9 mouse cellular contexts compared by ENCODE assay signal in genomic region chr2:174437697-174437982, GRCm38 (mm10). TPM values are rescaled to one million over a fixed set of nuclear protein-coding genes. Genes with fewer than 3 reads are reported as not detected.
DNase-seq lines count a peak whose midpoint lies in the region; ATAC-seq lines count a peak whose summit lies in the region.
"Had no signal": no experiment of that assay in that cellular context is flagged by ENCODE, and none has a peak within 500 bp of the region (broad histone marks: within the 10 kb centered on the region; RNA-seq: fewer than 3 reads in every experiment).

No protein-coding gene starts in this region.

- H3K4me3 ChIP-seq in forebrain, embryonic 10.5 days = peak overlapping the region; percentile 66
- H3K4me3 ChIP-seq in forebrain, embryonic 11.5 days (ENCODE audit: low read depth, low read length) = no peak overlapping the region
- H3K4me3 ChIP-seq in liver, embryonic 15.5 days (replicated peaks) = peak overlapping the region; percentile 69
- no peak overlapping the region for H3K4me3 ChIP-seq in neural tube, embryonic 15.5 days (replicated peaks)

- no peak for ATAC-seq in forebrain, embryonic 11.5 days (replicated peaks; ENCODE audit: low FRiP score)
- no peak for ATAC-seq in liver, embryonic 15.5 days (ENCODE audit: insufficient read depth)
- ATAC-seq in neural tube, embryonic 15.5 days (ENCODE audit: low FRiP score) = no peak

- DNase-seq in forebrain, embryonic 10.5 days (ENCODE audit: extremely low spot score, low spot score) = no peak
- no peak for DNase-seq in forebrain, embryonic 11.5 days (ENCODE audit: low spot score)
- DNase-seq in adipocyte (ENCODE audit: low spot score) = peak; percentile 64
- DNase-seq in heart, postnatal 10 days = peak; percentile 20 to 21
- no peak for DNase-seq in gastrocnemius, postnatal 10 days
- no peak for DNase-seq in retina, postnatal 1 day

- H3K27ac ChIP-seq in forebrain, embryonic 10.5 days = peak overlapping the region; percentile 89; the same call in 1 of the 2 replicates
- H3K27ac ChIP-seq in forebrain, embryonic 11.5 days (ENCODE audit: low read depth, low read length) = no peak overlapping the region
- H3K27ac ChIP-seq in liver, embryonic 15.5 days (replicated peaks) = peak overlapping the region; percentile 65
- H3K27ac ChIP-seq in neural tube, embryonic 15.5 days (replicated peaks) = no peak overlapping the region

- H3K4me2 ChIP-seq in forebrain, embryonic 11.5 days (ENCODE audit: low read depth, low read length, severe bottlenecking) = no peak overlapping the region
- peak overlapping the region; percentile 95 for H3K4me2 ChIP-seq in liver, embryonic 15.5 days
- H3K4me2 ChIP-seq in neural tube, embryonic 15.5 days = peak overlapping the region; percentile 81

- no peak overlapping the region for H3K9ac ChIP-seq in forebrain, embryonic 11.5 days (ENCODE audit: low read length)
- H3K9ac ChIP-seq in liver, embryonic 15.5 days = peak overlapping the region; percentile 71; the same call in 1 of the 2 replicates
- no peak overlapping the region for H3K9ac ChIP-seq in neural tube, embryonic 15.5 days (replicated peaks)

- H3K9me3 ChIP-seq in forebrain, embryonic 10.5 days = no peaks in the 10 kb centered on the region
- H3K9me3 ChIP-seq in forebrain, embryonic 11.5 days (ENCODE audit: control insufficient read depth, low read length) = no peaks in the 10 kb centered on the region
- H3K9me3 ChIP-seq in liver, embryonic 15.5 days (replicated peaks) = no peaks in the 10 kb centered on the region
- H3K9me3 ChIP-seq in neural tube, embryonic 15.5 days (replicated peaks) = no peaks in the 10 kb centered on the region

- intact Hi-C loops in heart, postnatal 10 days (cut with DNase I) = no loop called here

- H3K4me1 ChIP-seq in forebrain, embryonic 10.5 days = peaks cover 30% of the 10 kb centered on the region
- H3K4me1 ChIP-seq in forebrain, embryonic 11.5 days (replicated peaks; ENCODE audit: control insufficient read depth, insufficient read depth, low read length) = peaks cover 7% of the 10 kb centered on the region
- peaks cover 47% of the 10 kb centered on the region for H3K4me1 ChIP-seq in liver, embryonic 15.5 days (replicated peaks)
- peaks cover 20% of the 10 kb centered on the region for H3K4me1 ChIP-seq in neural tube, embryonic 15.5 days

- H3K36me3 ChIP-seq in forebrain, embryonic 10.5 days (replicated peaks) = peaks cover 36% of the 10 kb centered on the region
- no peaks in the 10 kb centered on the region for H3K36me3 ChIP-seq in forebrain, embryonic 11.5 days (ENCODE audit: control insufficient read depth, insufficient read depth, low read length)
- H3K36me3 ChIP-seq in liver, embryonic 15.5 days (replicated peaks) = peaks cover 9% of the 10 kb centered on the region
- no peaks in the 10 kb centered on the region for H3K36me3 ChIP-seq in neural tube, embryonic 15.5 days

- no peaks in the 10 kb centered on the region for H3K27me3 ChIP-seq in forebrain, embryonic 10.5 days (ENCODE audit: poor library complexity, severe bottlenecking)
- H3K27me3 ChIP-seq in forebrain, embryonic 11.5 days (ENCODE audit: control insufficient read depth, insufficient read depth, low read length) = no peaks in the 10 kb centered on the region
- no peaks in the 10 kb centered on the region for H3K27me3 ChIP-seq in liver, embryonic 15.5 days
- no peaks in the 10 kb centered on the region for H3K27me3 ChIP-seq in neural tube, embryonic 15.5 days (replicated peaks)

- WGBS in forebrain, embryonic 10.5 days = 93% methylated on average over 4 of the region's 4 CpGs
- WGBS in forebrain, embryonic 11.5 days = 99% methylated on average over 4 of the region's 4 CpGs
- WGBS in liver, embryonic 15.5 days (ENCODE audit: insufficient replicate concordance) = 79% methylated on average over 4 of the region's 4 CpGs
- 96% methylated on average over 4 of the region's 4 CpGs for WGBS in neural tube, embryonic 15.5 days

RNA-seq across cellular contexts. Expression of gene Ctsz, which starts 1.2 kb away (rescaled TPM):
- 102 and 106 TPM in 2 replicates for polyA plus RNA-seq in forebrain, embryonic 10.5 days (2016; fragmentation: Nextera tagmentation; extraction: Ambion mirVana)
- 78.7 and 92.9 TPM in 2 replicates for polyA plus RNA-seq in forebrain, embryonic 11.5 days (2014; fragmentation: Nextera tagmentation; extraction: Ambion mirVana)
- total RNA-seq in heart, postnatal 10 days (2021) = 10 to 100 TPM; 54.7 to 61.0 TPM
- 122 and 142 TPM in 2 replicates for polyA plus RNA-seq in liver, embryonic 15.5 days (2015; fragmentation: Nextera tagmentation; extraction: Ambion mirVana)
- 85.7 and 106 TPM in 2 replicates for polyA plus RNA-seq in neural tube, embryonic 15.5 days (2015; fragmentation: Nextera tagmentation; extraction: Ambion mirVana)
- 10 to 100 TPM; 50.7 to 73.8 TPM for total RNA-seq in gastrocnemius, postnatal 10 days (2021)

RNA-seq across cellular contexts. Expression of gene Tubb1, which starts 12.9 kb away (rescaled TPM):
- polyA plus RNA-seq in forebrain, embryonic 10.5 days (2016; fragmentation: Nextera tagmentation; extraction: Ambion mirVana) = 5.5 and 5.9 TPM in 2 replicates
- 4.9 and 6.3 TPM in 2 replicates for polyA plus RNA-seq in forebrain, embryonic 11.5 days (2014; fragmentation: Nextera tagmentation; extraction: Ambion mirVana)
- total RNA-seq in heart, postnatal 10 days (2021) = 1 to 10 TPM; 1.8 to 3.3 TPM
- 23.9 and 26.9 TPM in 2 replicates for polyA plus RNA-seq in liver, embryonic 15.5 days (2015; fragmentation: Nextera tagmentation; extraction: Ambion mirVana)
- polyA plus RNA-seq in neural tube, embryonic 15.5 days (2015; fragmentation: Nextera tagmentation; extraction: Ambion mirVana) = 0.29 and 0.50 TPM in 2 replicates
- total RNA-seq in gastrocnemius, postnatal 10 days (2021) = under 1 TPM in 1 of 2 experiments, not detected in 1; 0.43 TPM
- total RNA-seq: layer of hippocampus, postnatal 14 days had no signal

RNA-seq across cellular contexts. Expression of gene Nelfcd, which starts 22.0 kb away (rescaled TPM):
- polyA plus RNA-seq in forebrain, embryonic 10.5 days (2016; fragmentation: Nextera tagmentation; extraction: Ambion mirVana) = 196 and 201 TPM in 2 replicates
- polyA plus RNA-seq in forebrain, embryonic 11.5 days (2014; fragmentation: Nextera tagmentation; extraction: Ambion mirVana) = 178 and 192 TPM in 2 replicates
- total RNA-seq in heart, postnatal 10 days (2021) = 10 to 100 TPM; 43.9 to 44.0 TPM
- 71.7 and 79.6 TPM in 2 replicates for polyA plus RNA-seq in liver, embryonic 15.5 days (2015; fragmentation: Nextera tagmentation; extraction: Ambion mirVana)
- 101 TPM in 2 replicates for polyA plus RNA-seq in neural tube, embryonic 15.5 days (2015; fragmentation: Nextera tagmentation; extraction: Ambion mirVana)
- total RNA-seq in gastrocnemius, postnatal 10 days (2021) = 10 to 100 TPM; 37.3 to 39.1 TPM

RNA-seq across cellular contexts. Expression of gene Atp5e, which starts 26.3 kb away (rescaled TPM):
- 534 and 554 TPM in 2 replicates for polyA plus RNA-seq in forebrain, embryonic 10.5 days (2016; fragmentation: Nextera tagmentation; extraction: Ambion mirVana)
- 600 and 613 TPM in 2 replicates for polyA plus RNA-seq in forebrain, embryonic 11.5 days (2014; fragmentation: Nextera tagmentation; extraction: Ambion mirVana)
- 1,000 to 10,000 TPM; 1,182 to 1,233 TPM for total RNA-seq in heart, postnatal 10 days (2021)
- polyA plus RNA-seq in liver, embryonic 15.5 days (2015; fragmentation: Nextera tagmentation; extraction: Ambion mirVana) = 313 and 380 TPM in 2 replicates
- 758 and 902 TPM in 2 replicates for polyA plus RNA-seq in neural tube, embryonic 15.5 days (2015; fragmentation: Nextera tagmentation; extraction: Ambion mirVana)
- 1,000 to 10,000 TPM in 1 of 2 experiments, 100 to 1,000 TPM in 1; 862 to 1,143 TPM for total RNA-seq in gastrocnemius, postnatal 10 days (2021)

RNA-seq across cellular contexts. Expression of gene Prelid3b, which starts 35.2 kb away (rescaled TPM):
- 128 and 129 TPM in 2 replicates for polyA plus RNA-seq in forebrain, embryonic 10.5 days (2016; fragmentation: Nextera tagmentation; extraction: Ambion mirVana)
- polyA plus RNA-seq in forebrain, embryonic 11.5 days (2014; fragmentation: Nextera tagmentation; extraction: Ambion mirVana) = 127 and 132 TPM in 2 replicates
- total RNA-seq in heart, postnatal 10 days (2021) = 10 to 100 TPM; 85.0 to 88.6 TPM
- polyA plus RNA-seq in liver, embryonic 15.5 days (2015; fragmentation: Nextera tagmentation; extraction: Ambion mirVana) = 79.4 and 79.5 TPM in 2 replicates
- 110 and 112 TPM in 2 replicates for polyA plus RNA-seq in neural tube, embryonic 15.5 days (2015; fragmentation: Nextera tagmentation; extraction: Ambion mirVana)
- total RNA-seq in gastrocnemius, postnatal 10 days (2021) = 10 to 100 TPM; 55.8 to 56.1 TPM

Comparison
In these comparisons a context has a peak if more than half of its experiments do, and no peak if none do; other contexts are left out.
1. H3K27ac ChIP-seq: peak in forebrain, embryonic 10.5 days (single experiment) and liver, embryonic 15.5 days (single experiment); none in forebrain, embryonic 11.5 days (single experiment) and neural tube, embryonic 15.5 days (single experiment).
2. H3K4me3 ChIP-seq: peak in forebrain, embryonic 10.5 days (single experiment) and liver, embryonic 15.5 days (single experiment); none in forebrain, embryonic 11.5 days (single experiment) and neural tube, embryonic 15.5 days (single experiment).
3. DNase-seq: peak in adipocyte (single experiment) and heart, postnatal 10 days (2 of 2); none in forebrain, embryonic 10.5 days (single experiment), forebrain, embryonic 11.5 days (single experiment), gastrocnemius, postnatal 10 days (single experiment) and retina, postnatal 1 day (single experiment).